Mouse (Mus musculus) erythroid progenitor cell, adult 5-6 weeks (primary cell): ENCODE results near the gene Cbr2. TPM values are rescaled to one million over a fixed set of nuclear protein-coding genes. Genes with fewer than 3 reads are reported as not detected.
A peak's percentile ranks its signal among the peaks of the same experiment; 100 is the strongest.

Experiments used
- ATAC-seq: replicated peaks from 2 replicates; pipeline ENCODE4 v1.8.0; 2016; ENCODE audit warnings: moderate number of reproducible peaks, mild to moderate bottlenecking, moderate TSS enrichment, inconsistent platforms; ENCODE audit not compliant: poor library complexity, low FRiP score, severe bottlenecking
- total RNA-seq, 2 experiments: library from RNA; stranded (forward) in 1 of 2; stranded (reverse) in 1 of 2; fragments of 150-400 nt in 1 of 2; fragments of 186-747, 209-891 nt in 1 of 2; gene quantifications; 2 replicates each; pipeline versions ENCODE4 v1.2.3 to v1.2.4; 2015 to 2017; ENCODE audit warnings: low replicate concordance in 2 of 2

Gene Cbr2
- total RNA-seq, 2 experiments from 2014 or later, result 21.8 TPM; not detected in 1

GRCm38 (mm10) chr11:120736424-120736823, 4.5 kb upstream of the Cbr2 start:
- ATAC-seq, result no peak

GRCm38 (mm10) chr11:120733521-120733920, 1.6 kb upstream of the Cbr2 start:
- ATAC-seq, result no peak

DNA sequence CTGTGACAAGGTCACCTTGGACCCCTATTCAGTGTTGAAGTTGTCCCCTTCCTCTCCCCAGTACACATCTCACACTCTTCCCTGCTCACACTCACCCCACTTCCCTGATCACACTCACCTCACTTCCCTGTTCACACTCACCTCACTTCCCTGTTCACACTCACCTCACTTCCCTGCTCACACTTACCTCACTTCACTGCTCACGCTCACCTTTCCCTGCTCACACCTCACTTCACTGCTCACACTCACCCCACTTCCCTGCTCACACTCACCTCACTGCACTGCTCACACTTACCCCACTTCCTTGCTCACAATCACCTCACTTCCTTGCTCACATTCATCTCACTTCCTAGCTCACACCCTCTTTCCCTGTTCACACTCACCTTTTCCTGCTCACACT, 519 bp downstream of the Cbr2 start:
- no peak for ATAC-seq

DNA sequence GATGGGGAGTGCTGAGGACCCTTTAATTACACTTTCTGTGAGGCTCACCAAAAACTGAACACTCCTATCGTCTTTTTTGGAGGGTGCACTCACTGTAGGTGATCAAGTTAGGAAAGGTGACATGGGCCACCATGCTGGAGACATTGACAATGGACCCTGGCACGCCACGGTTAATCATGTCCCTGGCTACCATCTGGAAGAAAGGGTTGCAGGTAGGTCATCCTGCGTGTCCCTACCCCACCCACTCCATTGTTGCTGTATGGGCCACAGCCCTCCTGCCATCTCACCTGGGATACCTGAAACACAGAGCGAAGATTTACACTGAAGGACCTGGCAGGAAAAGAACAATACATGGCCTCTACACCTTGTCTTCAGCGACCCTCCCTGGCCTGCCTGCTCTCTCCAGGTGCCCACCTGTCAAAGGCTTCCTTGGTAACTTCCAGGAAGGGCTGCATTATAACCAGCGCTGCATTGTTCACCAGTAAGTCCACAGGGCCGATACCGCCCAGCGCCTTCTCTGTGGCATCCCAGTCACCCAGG, 1.5 kb downstream of the Cbr2 start:
- no peak for ATAC-seq

DNA sequence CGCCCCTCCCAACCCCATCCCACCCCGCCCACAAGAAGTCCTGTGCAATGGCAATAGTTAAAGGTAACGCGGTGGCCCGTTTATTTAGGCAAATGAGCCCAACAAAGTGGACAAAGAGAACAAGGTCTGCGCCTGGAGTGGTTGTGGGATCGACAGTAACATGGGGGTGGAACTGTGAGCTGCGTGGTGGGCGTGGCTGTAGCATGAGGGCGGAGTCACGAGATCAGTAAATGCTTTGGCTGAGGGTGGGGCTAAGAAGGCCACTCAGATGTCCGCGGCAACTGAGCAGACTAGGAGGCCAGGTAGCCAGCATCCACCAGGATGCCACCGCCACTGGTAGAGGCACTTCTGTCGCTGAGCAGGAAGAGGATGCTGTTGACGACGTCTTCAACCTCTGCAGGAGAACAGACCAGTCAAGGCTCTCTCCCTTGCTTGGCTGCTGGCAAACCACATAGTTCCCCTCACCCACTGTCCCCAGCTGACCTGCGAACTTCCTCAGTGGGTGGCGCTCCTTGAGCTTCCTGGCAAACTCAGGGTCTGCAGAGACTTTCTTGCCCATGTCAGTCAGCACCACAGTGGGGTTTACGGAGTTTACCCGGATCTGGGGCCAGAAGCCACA, 2.4 kb downstream of the Cbr2 start:
- 0 out of 2 replicates have a peak, but pooled peaks have one; percentile 33 for ATAC-seq

DNA sequence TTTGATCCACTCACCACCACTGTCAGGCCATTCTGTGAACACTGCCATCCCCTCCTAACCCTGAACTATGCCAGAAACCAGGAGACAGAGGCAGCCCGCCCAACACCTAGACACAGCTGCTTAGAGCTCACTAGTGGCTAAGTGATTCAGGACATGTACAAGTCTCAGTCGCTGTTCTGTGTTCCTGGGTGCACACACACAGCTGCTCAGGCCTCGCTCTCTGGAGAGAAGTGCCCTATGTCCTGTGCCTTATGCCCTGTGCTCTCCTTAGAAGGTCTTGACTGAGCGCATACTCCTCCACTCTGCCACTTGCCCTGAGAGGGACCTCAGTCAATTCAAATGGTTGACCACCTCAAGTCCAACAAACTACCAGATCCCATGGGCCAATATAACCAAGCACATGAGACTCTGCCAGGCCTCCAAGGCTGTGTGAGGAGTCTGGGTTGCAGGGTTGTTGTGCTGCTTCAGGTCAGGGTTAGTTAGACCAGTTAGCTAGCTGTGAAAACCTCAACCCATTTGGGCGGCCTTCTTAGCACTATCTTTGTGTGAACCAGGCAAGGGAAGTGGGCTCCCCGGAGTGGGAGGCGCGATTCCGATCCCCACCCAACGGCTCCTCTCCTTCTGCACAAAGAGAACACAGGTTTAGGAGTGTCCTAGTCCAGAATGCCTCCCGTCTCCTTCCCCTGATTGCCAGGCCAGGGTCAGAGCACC, 3.2 kb downstream of the Cbr2 start:
- no peak for ATAC-seq

GRCm38 (mm10) chr11:120727564-120727963, 4.3 kb downstream of the Cbr2 start:
- no peak for ATAC-seq

DNA sequence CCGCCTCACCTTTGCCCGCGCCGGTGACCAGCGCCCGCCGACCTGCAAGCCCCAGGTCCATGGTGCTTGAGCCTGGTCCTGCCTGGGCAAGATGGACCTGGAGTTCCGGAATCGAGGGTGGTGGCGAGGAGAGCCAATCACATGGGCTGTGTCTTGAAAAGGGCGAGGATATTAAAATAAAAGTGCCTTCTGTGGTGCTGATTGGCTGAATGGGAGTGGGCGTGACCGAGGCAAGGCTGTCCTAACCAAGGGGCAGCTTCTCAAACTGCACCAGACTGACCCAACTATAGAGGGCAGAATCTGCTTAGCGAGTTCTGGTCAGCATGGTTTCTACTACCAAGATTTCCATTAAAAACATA, 4.8 kb downstream of the Cbr2 start, which contains the start of gene Dcxr:
Dcxr (minus strand) TSS at position 113 of the 359 bp plus-strand sequence.
- ATAC-seq, result peak; percentile 79

- no peak for ATAC-seq
Measured at GRCm38 (mm10) chr11:120726243-120727168, 5.4 kb downstream of the Cbr2 start.

- no peak for ATAC-seq
Measured at GRCm38 (mm10) chr11:120723509-120723908, 8.4 kb downstream of the Cbr2 start.

- ATAC-seq, result no peak
Measured at GRCm38 (mm10) chr11:120722761-120723382, 9.0 kb downstream of the Cbr2 start.

DNA sequence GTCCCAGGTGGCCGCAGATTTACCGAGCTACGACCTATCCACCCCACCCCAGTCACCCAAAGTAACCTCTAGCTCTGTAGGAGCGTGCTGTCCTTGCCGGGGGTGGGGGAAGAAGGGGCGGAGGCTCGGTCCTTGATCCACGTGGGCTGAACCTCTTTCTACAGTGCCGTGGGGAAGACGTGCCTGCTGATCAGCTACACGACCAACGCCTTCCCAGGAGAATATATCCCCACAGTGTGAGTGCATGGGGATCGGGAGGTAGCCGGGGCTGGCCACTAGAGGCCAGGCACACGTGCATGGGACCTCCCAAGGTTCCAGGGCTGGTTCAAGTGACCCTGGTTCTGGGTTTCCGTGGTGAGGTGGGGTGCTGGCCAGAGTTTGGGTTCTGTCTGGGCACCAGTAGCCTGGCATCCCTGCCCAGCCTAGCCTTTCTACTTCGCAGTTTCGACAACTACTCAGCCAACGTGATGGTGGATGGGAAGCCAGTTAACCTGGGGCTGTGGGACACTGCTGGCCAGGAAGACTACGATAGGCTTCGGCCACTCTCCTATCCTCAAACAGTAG, 9.8 kb downstream of the Cbr2 start:
- no peak for ATAC-seq

DNA sequence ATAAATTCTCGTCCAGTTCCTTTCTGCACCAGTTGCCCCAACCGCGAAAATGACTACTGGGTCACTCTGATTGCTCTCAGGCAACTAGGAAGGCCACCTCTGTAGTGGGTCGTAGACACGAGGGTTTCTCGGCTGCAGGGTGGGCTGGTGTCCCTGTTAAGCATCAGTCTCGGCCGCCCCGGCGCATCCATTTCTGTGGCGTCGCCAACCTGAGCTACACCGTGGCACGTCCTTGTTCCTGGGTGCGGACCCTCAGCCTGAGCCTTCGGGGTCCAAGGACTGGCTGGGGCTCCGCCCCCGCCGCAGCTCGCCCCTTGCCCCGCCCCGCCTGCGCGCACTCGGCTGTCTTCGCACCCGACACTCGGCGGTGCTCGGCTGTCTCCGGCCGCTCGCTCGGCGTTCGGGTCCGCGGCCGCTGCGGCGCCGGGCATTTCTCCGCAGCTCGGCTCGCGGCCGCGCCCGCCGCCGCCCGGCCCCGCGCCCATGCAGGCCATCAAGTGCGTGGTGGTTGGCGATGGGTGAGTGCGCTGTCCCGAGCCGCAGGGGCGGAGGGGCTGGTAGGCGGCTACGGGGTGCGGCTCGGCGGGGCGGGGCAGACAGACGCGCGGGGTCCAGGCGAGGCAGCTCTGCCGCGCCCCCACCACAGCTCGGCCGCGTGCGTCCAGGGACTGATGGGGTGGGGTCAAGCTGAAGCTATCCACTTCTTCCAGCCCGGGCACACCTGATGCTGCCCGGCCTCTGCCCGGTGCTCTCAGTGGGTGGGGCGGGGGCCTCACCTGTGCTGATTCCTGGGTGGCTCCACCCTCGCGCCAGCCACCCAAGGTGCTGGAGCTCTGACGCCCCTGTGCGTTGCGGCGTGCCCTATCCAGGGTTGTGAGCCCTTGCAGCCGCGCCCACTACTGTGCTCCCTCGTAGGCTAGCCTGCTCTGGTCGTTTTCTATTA, 10.5 kb downstream of the Cbr2 start, which contains the start of gene Rac3:
Rac3 (plus strand) TSS at position 347 of the 943 bp plus-strand sequence.
- ATAC-seq, result no peak

GRCm38 (mm10) chr11:120720450-120720849, 11.5 kb downstream of the Cbr2 start:
- ATAC-seq, result peak; percentile 44; the same call in 1 of the 2 replicates

DNA sequence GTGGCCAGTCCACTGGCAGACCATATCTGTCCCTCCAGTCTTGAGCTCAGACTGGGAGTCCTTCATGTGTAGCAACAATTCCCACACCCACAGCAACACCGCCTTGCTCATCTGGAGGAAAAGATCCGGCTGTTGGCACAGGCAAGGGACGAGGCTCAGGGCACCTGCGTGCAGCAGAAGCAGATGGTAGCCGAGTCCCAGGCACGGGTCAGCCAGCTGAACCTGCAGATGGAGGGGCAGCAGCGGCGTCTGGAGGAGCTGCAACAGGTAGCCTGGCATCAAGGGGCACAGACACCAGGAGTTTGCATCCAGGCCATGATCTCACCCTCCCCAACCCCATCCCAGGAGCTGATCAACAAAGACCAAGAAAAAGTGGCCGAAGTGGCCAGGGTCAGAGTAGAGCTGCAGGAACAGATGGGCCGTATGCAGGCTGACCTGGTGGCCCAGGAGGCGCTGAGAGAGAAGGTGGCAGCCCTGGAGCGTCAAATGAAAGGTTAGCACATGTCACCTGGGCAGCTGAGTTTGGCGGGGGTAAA, 12.0 kb downstream of the Cbr2 start:
- no peak for ATAC-seq

DNA sequence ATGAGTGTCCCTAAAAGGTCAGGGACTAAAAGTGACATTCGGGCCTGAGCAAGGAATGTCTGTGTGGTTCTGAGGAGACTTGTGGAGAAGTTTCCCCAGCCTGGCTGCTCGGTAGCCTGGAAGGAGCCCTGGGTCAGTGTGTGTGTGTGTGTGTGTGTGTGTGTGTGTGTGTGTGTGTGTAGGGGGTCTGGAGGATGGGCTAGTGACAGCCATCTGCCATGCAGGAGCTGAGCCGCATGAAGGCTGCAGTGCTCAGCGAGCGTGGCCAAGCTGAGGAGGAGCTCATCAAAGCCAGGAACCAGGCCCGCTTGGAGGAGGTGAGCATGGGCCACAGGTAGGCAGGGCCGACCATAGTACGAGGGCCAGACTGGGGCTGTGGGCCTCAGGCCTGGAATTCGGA, 12.7 kb downstream of the Cbr2 start:
- ATAC-seq, result no peak

GRCm38 (mm10) chr11:120715131-120715530, 16.8 kb downstream of the Cbr2 start:
- no peak for ATAC-seq

GRCm38 (mm10) chr11:120714546-120714945, 17.4 kb downstream of the Cbr2 start:
- no peak for ATAC-seq
